Mouse (Mus musculus): ENCODE data around the gene Tfcp2. TPM values are rescaled to one million over a fixed set of nuclear protein-coding genes. Genes with fewer than 3 reads are reported as not detected.
"Not testable (repeated sequence)": the region's sequence is repeated elsewhere in the genome, so short reads cannot be mapped to it uniquely, and the experiment has no call there.

Tfcp2 gene
- total RNA-seq, 2 experiments from 2014 or later = 2.0 to 3.8 TPM

- not testable (repeated sequence) for ATAC-seq (ENCODE audit: poor library complexity, severe bottlenecking)
These were observed 63.5 kb downstream of the Tfcp2 start for GRCm38 (mm10) chr15:100488297-100488696.

GRCm38 (mm10) chr15:100487050-100487449, 64.8 kb downstream of the Tfcp2 start:
- no peak for ATAC-seq (ENCODE audit: poor library complexity, severe bottlenecking)

GRCm38 (mm10) chr15:100486450-100486849, 65.4 kb downstream of the Tfcp2 start:
- ATAC-seq (ENCODE audit: poor library complexity, severe bottlenecking) = no peak

GRCm38 (mm10) chr15:100485576-100485975, 66.2 kb downstream of the Tfcp2 start:
- peak; percentile 70 for ATAC-seq (ENCODE audit: poor library complexity, severe bottlenecking)

- no peak for ATAC-seq (ENCODE audit: poor library complexity, severe bottlenecking)
These were observed 72.9 kb downstream of the Tfcp2 start for GRCm38 (mm10) chr15:100478925-100479324.

- no peak for ATAC-seq (ENCODE audit: poor library complexity, severe bottlenecking)
These were observed 73.5 kb downstream of the Tfcp2 start for GRCm38 (mm10) chr15:100478351-100478750.

- ATAC-seq (ENCODE audit: poor library complexity, severe bottlenecking) = no peak
These were observed 77.8 kb downstream of the Tfcp2 start for GRCm38 (mm10) chr15:100473926-100474503.

GRCm38 (mm10) chr15:100470037-100470436, 81.8 kb downstream of the Tfcp2 start:
- ATAC-seq (ENCODE audit: poor library complexity, severe bottlenecking) = no peak

- ATAC-seq (ENCODE audit: poor library complexity, severe bottlenecking) = no peak
These were observed 82.6 kb downstream of the Tfcp2 start for GRCm38 (mm10) chr15:100469189-100469545.

GRCm38 (mm10) chr15:100468295-100469188, 83.3 kb downstream of the Tfcp2 start, which contains the start of gene Letmd1:
Gene Letmd1 (plus strand): TSS chr15:100469023.
- ATAC-seq (ENCODE audit: poor library complexity, severe bottlenecking) = peak; percentile 88

GRCm38 (mm10) chr15:100467738-100468137, 84.1 kb downstream of the Tfcp2 start:
- no peak for ATAC-seq (ENCODE audit: poor library complexity, severe bottlenecking)

- ATAC-seq (ENCODE audit: poor library complexity, severe bottlenecking) = no peak
These were observed 86.4 kb downstream of the Tfcp2 start for GRCm38 (mm10) chr15:100465432-100465831.

- no peak for ATAC-seq (ENCODE audit: poor library complexity, severe bottlenecking)
These were observed 88.1 kb downstream of the Tfcp2 start for GRCm38 (mm10) chr15:100463712-100464111.

- ATAC-seq (ENCODE audit: poor library complexity, severe bottlenecking) = no peak
These were observed 89.7 kb downstream of the Tfcp2 start for GRCm38 (mm10) chr15:100462086-100462485.

- peak; percentile 72 for ATAC-seq (ENCODE audit: poor library complexity, severe bottlenecking)
These were observed 90.2 kb downstream of the Tfcp2 start for GRCm38 (mm10) chr15:100461646-100462045.

GRCm38 (mm10) chr15:100460942-100461341, 90.9 kb downstream of the Tfcp2 start:
- ATAC-seq (ENCODE audit: poor library complexity, severe bottlenecking) = peak; percentile 77

- ATAC-seq (ENCODE audit: poor library complexity, severe bottlenecking) = peak; percentile 41
These were observed 93.8 kb downstream of the Tfcp2 start for GRCm38 (mm10) chr15:100458055-100458454.

GRCm38 (mm10) chr15:100457340-100457739, 94.5 kb downstream of the Tfcp2 start:
- peak; percentile 66 for ATAC-seq (ENCODE audit: poor library complexity, severe bottlenecking)

GRCm38 (mm10) chr15:100456356-100456991, 95.3 kb downstream of the Tfcp2 start:
- ATAC-seq (ENCODE audit: poor library complexity, severe bottlenecking) = no peak

- no peak for ATAC-seq (ENCODE audit: poor library complexity, severe bottlenecking)
These were observed 99.3 kb downstream of the Tfcp2 start for GRCm38 (mm10) chr15:100452486-100452885.

GRCm38 (mm10) chr15:100451245-100451644, 100.6 kb downstream of the Tfcp2 start:
- no peak for ATAC-seq (ENCODE audit: poor library complexity, severe bottlenecking)

- no peak for ATAC-seq (ENCODE audit: poor library complexity, severe bottlenecking)
These were observed 102.3 kb downstream of the Tfcp2 start for GRCm38 (mm10) chr15:100449495-100449894.
